ENCODE assay signal across 34 mouse cellular contexts in the genomic region with DNA sequence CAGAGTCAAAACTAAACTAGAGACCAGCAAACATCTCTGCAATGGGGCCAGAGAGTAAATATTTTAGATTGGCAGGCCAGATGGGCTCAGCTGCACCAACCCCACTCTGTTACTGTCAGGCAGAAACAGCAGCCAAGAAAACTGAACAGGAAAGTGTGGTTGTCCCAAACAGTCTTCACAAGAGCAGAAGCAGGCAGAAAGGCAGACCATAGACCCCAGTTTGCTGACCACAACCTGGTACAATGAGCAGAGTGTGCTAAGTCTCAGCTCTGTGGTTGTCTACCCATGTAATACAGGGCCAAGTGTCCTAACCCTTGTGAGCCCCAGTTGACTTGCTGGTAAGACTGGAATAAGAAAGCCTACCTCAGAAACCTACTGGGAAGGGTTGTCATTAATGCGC. TPM values are rescaled to one million over a fixed set of nuclear protein-coding genes. Genes with fewer than 3 reads are reported as not detected.
"Had no signal": no experiment of that assay in that cellular context is flagged by ENCODE, and none has a peak within 500 bp of the region (broad histone marks: within the 10 kb centered on the region; RNA-seq: fewer than 3 reads in every experiment).

No protein-coding gene starts in this region.

- H3K9me3 ChIP-seq: embryonic facial prominence, embryonic 10.5 days; embryonic facial prominence, embryonic 12.5 days; embryonic facial prominence, embryonic 13.5 days; embryonic facial prominence, embryonic 15.5 days; forebrain, embryonic 10.5 days; forebrain, embryonic 13.5 days; forebrain, embryonic 15.5 days had no signal

- H3K27me3 ChIP-seq: embryonic facial prominence, embryonic 12.5 days; embryonic facial prominence, embryonic 13.5 days; embryonic facial prominence, embryonic 15.5 days; forebrain, embryonic 12.5 days; forebrain, embryonic 13.5 days; forebrain, embryonic 15.5 days had no signal

- ATAC-seq: forebrain, embryonic 13.5 days; forebrain, embryonic 14.5 days; forebrain, embryonic 15.5 days; forebrain, embryonic 16.5 days; forebrain, postnatal 0 days had no signal

- DNase-seq: cerebellum, adult 8-10 months; cerebellum, adult 9-10 months; cerebellum, adult 9-11 months; cerebellum, postnatal 10 days; cerebellum, postnatal 14 days; cerebellum, postnatal 25 days; cerebellum, postnatal 36 days; embryo, embryonic 11 days; forebrain, postnatal 0 days; gastrocnemius, postnatal 10 days had no signal

- H3K4me3 ChIP-seq: embryonic facial prominence, embryonic 10.5 days; embryonic facial prominence, embryonic 12.5 days; embryonic facial prominence, embryonic 13.5 days; embryonic facial prominence, embryonic 15.5 days; erythroblast, embryonic 14.5 days; forebrain, embryonic 10.5 days; forebrain, embryonic 12.5 days; forebrain, embryonic 13.5 days; forebrain, embryonic 15.5 days; gastrocnemius, adult 2 months; heart, adult 2 months had no signal

- H3K4me1 ChIP-seq: embryonic facial prominence, embryonic 10.5 days; embryonic facial prominence, embryonic 12.5 days; embryonic facial prominence, embryonic 13.5 days; embryonic facial prominence, embryonic 15.5 days; forebrain, embryonic 10.5 days; forebrain, embryonic 12.5 days; forebrain, embryonic 13.5 days; forebrain, embryonic 15.5 days had no signal

- H3K36me3 ChIP-seq: embryonic facial prominence, embryonic 10.5 days; embryonic facial prominence, embryonic 12.5 days; embryonic facial prominence, embryonic 13.5 days; embryonic facial prominence, embryonic 15.5 days; forebrain, embryonic 10.5 days; forebrain, embryonic 12.5 days; forebrain, embryonic 15.5 days had no signal

- H3K9ac ChIP-seq: embryonic facial prominence, embryonic 12.5 days; embryonic facial prominence, embryonic 13.5 days; embryonic facial prominence, embryonic 15.5 days; forebrain, embryonic 12.5 days; forebrain, embryonic 13.5 days; forebrain, embryonic 15.5 days; forebrain, postnatal 0 days had no signal

- H3K4me2 ChIP-seq: embryonic facial prominence, embryonic 12.5 days; embryonic facial prominence, embryonic 13.5 days; embryonic facial prominence, embryonic 15.5 days; forebrain, embryonic 12.5 days; forebrain, embryonic 13.5 days; forebrain, embryonic 15.5 days had no signal

- H3K27ac ChIP-seq: embryonic facial prominence, embryonic 10.5 days; embryonic facial prominence, embryonic 12.5 days; embryonic facial prominence, embryonic 13.5 days; embryonic facial prominence, embryonic 15.5 days; forebrain, embryonic 10.5 days; forebrain, embryonic 12.5 days; forebrain, embryonic 13.5 days; forebrain, embryonic 15.5 days; gastrocnemius, adult 2 months; heart, adult 2 months had no signal

RNA-seq across cellular contexts. Expression of gene Foxi1, which starts 32.4 kb away (rescaled TPM):
- total RNA-seq: forebrain, postnatal 0 days; gastrocnemius, adult 18-20 months; gastrocnemius, adult 2 months; gastrocnemius, adult 8-10 months; gastrocnemius, postnatal 10 days; gastrocnemius, postnatal 14 days; gastrocnemius, postnatal 25 days; gastrocnemius, postnatal 36 days; gastrocnemius, postnatal 4 days; granulocyte monocyte progenitor cell, adult 5-6 weeks; heart, adult 18-20 months; heart, adult 2 months; heart, adult 8-10 months had no signal
- polyA plus RNA-seq: embryonic facial prominence, embryonic 10.5 days; embryonic facial prominence, embryonic 11.5 days; embryonic facial prominence, embryonic 13.5 days; forebrain, embryonic 10.5 days; forebrain, embryonic 11.5 days; forebrain, embryonic 12.5 days; forebrain, embryonic 13.5 days; forebrain, embryonic 14.5 days; forebrain, embryonic 15.5 days; forebrain, embryonic 16.5 days; forebrain, postnatal 0 days; heart, adult 2 months had no signal
